Mouse (Mus musculus): ENCODE results near the gene Itih3. TPM values are rescaled to one million over a fixed set of nuclear protein-coding genes. Genes with fewer than 3 reads are reported as not detected.

Gene Itih3
- polyA plus RNA-seq, 1 experiment from 2014 or later = 0.48 TPM

Other genes starting within 250 kb of the Itih3 start
- 22.0 and 24.5 TPM in 2 replicates for gene Sfmbt1, start 208.9 kb downstream of the Itih3 start, polyA plus RNA-seq (2014; fragmentation: Nextera tagmentation; extraction: Ambion mirVana)
- 22.0 and 23.3 TPM in 2 replicates for gene Tmem110, start 98.2 kb downstream of the Itih3 start, polyA plus RNA-seq (2014; fragmentation: Nextera tagmentation; extraction: Ambion mirVana)
- gene Mustn1, start 44.6 kb downstream of the Itih3 start, polyA plus RNA-seq (2014; fragmentation: Nextera tagmentation; extraction: Ambion mirVana) = 0.30 and 0.42 TPM in 2 replicates
- 0.15 TPM in 1 of 2 replicates, not detected in the other for gene Itih4, start 37.3 kb downstream of the Itih3 start, polyA plus RNA-seq (2014; fragmentation: Nextera tagmentation; extraction: Ambion mirVana)
- gene Itih1, start 19.5 kb upstream of the Itih3 start, polyA plus RNA-seq (2014; fragmentation: Nextera tagmentation; extraction: Ambion mirVana) = not detected in 2 replicates
- gene Nek4, start 27.6 kb upstream of the Itih3 start, polyA plus RNA-seq (2014; fragmentation: Nextera tagmentation; extraction: Ambion mirVana) = 17.9 and 19.2 TPM in 2 replicates
- 63.4 and 68.3 TPM in 2 replicates for gene Glt8d1, start 77.6 kb upstream of the Itih3 start, polyA plus RNA-seq (2014; fragmentation: Nextera tagmentation; extraction: Ambion mirVana)
- 269 and 301 TPM in 2 replicates for gene Spcs1, start 77.9 kb upstream of the Itih3 start, polyA plus RNA-seq (2014; fragmentation: Nextera tagmentation; extraction: Ambion mirVana)
- 134 and 140 TPM in 2 replicates for gene Pbrm1, start 95.4 kb upstream of the Itih3 start, polyA plus RNA-seq (2014; fragmentation: Nextera tagmentation; extraction: Ambion mirVana)
- gene Gnl3, start 95.4 kb upstream of the Itih3 start, polyA plus RNA-seq (2014; fragmentation: Nextera tagmentation; extraction: Ambion mirVana) = 96.2 and 103 TPM in 2 replicates
- gene Smim4, start 205.2 kb upstream of the Itih3 start, polyA plus RNA-seq (2014; fragmentation: Nextera tagmentation; extraction: Ambion mirVana) = 54.7 and 56.2 TPM in 2 replicates
- 457 and 520 TPM in 2 replicates for gene Nt5dc2, start 207.3 kb upstream of the Itih3 start, polyA plus RNA-seq (2014; fragmentation: Nextera tagmentation; extraction: Ambion mirVana)
- gene Stab1, start 244.9 kb upstream of the Itih3 start, polyA plus RNA-seq (2014; fragmentation: Nextera tagmentation; extraction: Ambion mirVana) = 28.6 and 28.7 TPM in 2 replicates